Mouse (Mus musculus) naive thymus-derived CD4-positive, alpha-beta T cell, adult 2 months (primary cell): ENCODE data around the gene Krtap29-1.

Experiments
- DNase-seq: peaks from one replicate; pipeline ENCODE4 v3.0.0-alpha.2; 2011; ENCODE audit warnings: low read depth

Gene Krtap29-1

GRCm38 (mm10) chr11:99937751-99938264, 41.0 kb downstream of the Krtap29-1 start:
- no peak for DNase-seq

GRCm38 (mm10) chr11:99935991-99936390, 42.9 kb downstream of the Krtap29-1 start, which contains the start of gene Krtap31-2:
Gene Krtap31-2, plus strand, starts transcription at chr11:99936291.
- no peak for DNase-seq
